Mouse (Mus musculus) left cerebral cortex, postnatal 14 days (tissue): ENCODE results near the gene Pak7. TPM values are rescaled to one million over a fixed set of nuclear protein-coding genes. Genes with fewer than 3 reads are reported as not detected.

Source experiments
- DNase-seq, 2 experiments: peaks; one replicate each; pipeline ENCODE4 v3.0.0; 2021 to 2022; ENCODE audit warnings: low spot score in 2 of 2, mixed read lengths in 1 of 2
- intact Hi-C: fragments of 180-260 bp; cut with DNase I; formaldehyde crosslinking; loops from one replicate; pipeline ENCODE4 v1.15.1; 2025
- total RNA-seq, 2 experiments: library from RNA; stranded (reverse); gene quantifications; 2 replicates each; pipeline ENCODE4 v1.2.3; 2021

The Pak7 gene
- total RNA-seq, 2 experiments from 2014 or later, result 37.8 to 43.1 TPM

DNA sequence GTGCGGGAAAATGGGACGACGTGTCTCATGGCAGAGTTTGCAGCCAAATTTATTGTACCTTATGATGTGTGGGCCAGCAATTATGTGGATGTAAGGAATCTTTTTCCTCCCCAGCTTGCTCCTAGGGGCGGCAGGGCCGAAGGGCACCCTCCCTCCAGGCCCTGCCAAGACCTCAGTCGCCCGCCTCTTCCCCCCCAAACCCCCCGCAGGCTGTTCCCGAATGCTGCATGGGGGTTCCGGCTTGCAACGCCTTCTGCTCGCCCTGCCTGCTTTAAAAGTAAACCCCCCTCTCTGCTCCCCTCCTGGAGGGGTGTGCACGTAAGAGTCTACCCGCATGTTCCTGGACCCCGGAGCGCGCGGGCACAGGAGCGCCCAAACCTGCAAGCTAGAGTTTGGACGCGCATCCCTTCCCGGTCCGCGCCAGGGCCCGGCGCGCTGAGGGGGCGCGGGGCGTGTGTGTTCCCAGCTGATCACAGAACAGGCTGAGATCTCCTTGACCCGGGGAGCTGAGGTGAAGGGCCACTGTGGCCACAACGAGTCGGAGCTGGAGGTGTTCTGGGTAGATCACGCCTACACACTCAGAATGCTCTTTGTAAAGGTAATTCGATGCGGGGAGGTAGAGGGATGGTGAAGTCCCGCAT lies 328.6 kb downstream of the Pak7 start:
- intact Hi-C loops, result loop anchor here (2.0 kb wide), 1 partner anchor 56 kb away; no protein-coding TSS in a partner anchor
- peak in 1 of 2 experiments; percentile 6 for DNase-seq

DNA sequence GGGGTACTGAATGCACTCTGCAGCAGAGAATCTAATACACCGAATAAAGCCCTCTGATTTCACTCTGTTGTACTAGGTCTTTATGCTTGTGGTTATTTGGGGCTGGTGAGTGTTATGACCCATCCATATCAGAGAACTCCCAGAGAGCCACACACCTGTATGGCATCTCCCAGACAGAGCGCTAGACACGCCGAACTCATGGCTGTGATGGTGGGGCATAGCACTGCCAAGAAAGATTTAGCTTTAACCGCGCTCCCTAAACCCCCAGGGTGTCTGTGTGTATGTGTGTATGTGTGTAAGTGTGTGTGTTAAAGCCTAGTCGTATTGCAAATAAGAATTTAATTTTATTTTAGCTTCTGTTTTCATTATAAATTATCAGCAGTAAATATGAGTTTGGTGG lies 329.4 kb downstream of the Pak7 start:
- DNase-seq, result no peak
- intact Hi-C loops, result loop anchor here (2.0 kb wide), 1 partner anchor 56 kb away; no protein-coding TSS in a partner anchor

DNA sequence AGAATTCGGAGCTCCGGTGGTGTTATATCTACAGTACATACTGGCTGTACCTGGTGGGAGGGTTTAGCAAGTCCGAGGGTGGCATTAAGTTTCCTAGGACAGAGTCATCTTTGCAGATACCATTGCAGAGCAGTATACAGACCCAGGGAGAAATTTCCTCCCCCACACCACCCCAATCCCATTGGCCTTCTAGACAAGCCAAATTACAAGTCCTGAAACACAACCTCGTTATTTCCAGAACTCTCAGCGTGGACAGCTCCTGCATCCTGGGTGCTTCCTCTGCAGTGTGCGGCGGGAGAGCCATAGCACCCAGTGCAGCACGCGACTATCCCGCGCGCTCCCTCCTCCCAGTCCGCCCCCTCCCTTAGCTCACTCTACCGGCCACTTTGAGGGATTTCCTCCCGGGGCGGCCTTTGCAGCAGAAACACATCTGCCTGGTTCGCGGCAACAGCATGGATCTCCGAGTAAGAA lies 329.9 kb downstream of the Pak7 start:
- intact Hi-C loops, result loop anchor here (2.0 kb wide), 1 partner anchor 55 kb away; no protein-coding TSS in a partner anchor
- peak; percentile 52 to 60 for DNase-seq

DNA sequence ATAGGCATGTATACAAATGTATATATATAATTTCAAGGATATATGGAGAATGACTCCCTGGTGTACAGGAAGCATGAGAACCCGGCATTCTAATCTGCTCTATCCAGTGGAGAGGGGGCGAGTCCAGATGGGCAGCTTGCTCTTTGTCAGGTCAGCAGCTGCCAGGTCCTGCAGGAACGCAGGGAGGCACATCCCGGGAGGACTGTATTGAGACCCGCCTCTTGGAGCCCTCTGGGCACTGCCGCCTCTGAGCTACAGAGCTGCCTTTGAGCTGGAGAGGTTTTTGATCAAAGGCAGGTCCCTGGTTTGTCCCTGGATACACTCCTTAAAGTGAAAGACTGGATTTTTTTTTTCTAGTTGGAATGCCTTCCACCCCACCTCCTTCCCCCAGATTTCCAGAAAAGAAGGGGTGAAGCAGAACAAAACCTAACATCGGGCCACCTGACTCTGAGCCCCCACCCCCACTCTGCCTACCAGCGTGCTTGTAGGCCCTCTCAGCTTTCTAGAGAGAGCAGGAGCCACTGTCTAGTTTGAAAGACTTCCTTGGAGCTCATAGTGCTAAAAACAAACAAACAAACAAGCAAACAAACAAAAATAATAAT lies 336.0 kb downstream of the Pak7 start, which contains the start of gene Lamp5:
Gene Lamp5, plus strand, starts transcription at position 552 of the 602 bp plus-strand sequence.
- DNase-seq, result no peak
- intact Hi-C loops, result no loop called here

DNA sequence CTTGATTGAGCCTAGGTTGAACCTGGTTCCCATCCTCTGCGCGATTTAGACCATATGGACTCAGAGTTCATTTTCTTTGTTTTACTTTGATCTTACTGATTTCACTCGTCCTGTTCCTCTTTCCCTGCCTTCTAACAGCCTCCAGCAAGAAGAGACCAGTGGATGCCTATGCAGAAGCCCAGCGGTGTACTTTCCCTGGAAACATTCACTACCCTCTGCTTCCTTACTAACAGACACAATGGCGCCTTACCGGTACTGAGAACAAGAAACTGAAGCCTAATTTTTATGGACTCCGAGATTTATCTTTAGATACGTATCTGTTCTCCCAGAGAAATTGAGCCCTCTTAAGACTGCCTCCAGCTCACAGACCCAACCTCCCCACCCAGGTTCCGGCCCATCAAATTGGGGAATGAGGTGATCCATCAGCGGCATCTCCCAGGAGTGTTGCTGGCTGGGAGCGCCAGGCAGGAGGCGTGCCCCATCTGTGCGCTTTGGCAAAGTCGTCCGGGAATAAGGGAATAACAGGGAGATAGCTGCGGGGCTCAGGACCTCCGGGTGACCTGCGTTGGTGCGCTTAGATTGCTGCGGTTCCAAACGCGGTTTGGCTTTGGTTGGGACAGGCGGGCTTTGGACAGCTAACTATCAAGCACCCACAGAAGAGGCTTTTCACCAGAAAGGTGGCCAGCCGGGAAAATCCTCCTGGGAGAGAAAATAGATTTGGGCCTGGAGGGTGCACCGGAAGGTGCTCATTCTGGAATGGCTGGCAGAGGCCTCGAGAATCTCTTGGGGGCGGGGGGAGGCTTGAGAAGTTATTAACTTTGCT lies 336.8 kb downstream of the Pak7 start:
- DNase-seq, result peak in 1 of 2 experiments; percentile 19

DNA sequence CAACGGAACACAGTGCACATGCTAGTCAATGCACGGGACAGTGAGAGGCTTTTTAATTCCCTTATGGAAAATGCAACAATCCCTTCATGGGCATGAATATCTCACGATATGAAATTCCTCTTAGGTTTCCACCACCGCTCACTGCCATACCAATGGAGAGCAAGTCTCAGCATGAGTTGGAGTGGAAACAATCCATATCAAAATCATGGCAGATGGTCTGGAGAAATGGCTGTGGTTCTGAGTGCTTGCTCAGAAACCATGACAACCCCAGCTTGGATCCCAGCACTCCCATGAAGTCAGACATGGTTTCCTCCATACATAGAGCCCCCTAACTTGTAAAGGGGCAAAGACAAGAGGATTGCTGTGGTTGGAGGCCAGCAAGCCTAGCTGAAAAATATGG lies 339.3 kb downstream of the Pak7 start:
- DNase-seq, result no peak
- intact Hi-C loops, result no loop called here

More for the DNA sequence above, 336.8 kb downstream of the Pak7 start:
- intact Hi-C loops, result no loop called here

Other genes with a start within 250 kb of the Pak7 start
- gene Ankef1, start 113.9 kb upstream of the Pak7 start, total RNA-seq, result 1 to 10 TPM; 1.3 to 2.4 TPM